Mouse (Mus musculus) CH12.LX (cell line): ENCODE results near the gene Itpr2. TPM values are rescaled to one million over a fixed set of nuclear protein-coding genes. Genes with fewer than 3 reads are reported as not detected.

Experiments used
- DNase-seq: peaks from one replicate; pipeline ENCODE4 v3.0.0-alpha.2; 2013; ENCODE audit errors: extremely low read depth
- H3K27ac ChIP-seq: 2 replicates; pipeline ENCODE4 v1.5.1; 2012; ENCODE audit warnings: low read depth, mild to moderate bottlenecking, control low read depth, moderate library complexity; ENCODE audit not compliant: insufficient read depth
- H3K27me3 ChIP-seq: replicated peaks from 2 replicates; pipeline ENCODE3; 2012; ENCODE audit warnings: inconsistent platforms
- H3K36me3 ChIP-seq, 2 experiments: replicated peaks in 1 of 2; 2 replicates each; pipeline versions ENCODE3 to v1.6.1; 2012; ENCODE audit warnings: inconsistent platforms in 1 of 2, low read length in 1 of 2, mild to moderate bottlenecking in 1 of 2, mixed read lengths in 1 of 2, moderate library complexity in 1 of 2; ENCODE audit not compliant: control insufficient read depth in 1 of 2, insufficient read depth in 1 of 2
- H3K4me1 ChIP-seq, 2 experiments: 2 replicates each; pipeline ENCODE4 v1.6.1; 2012; ENCODE audit warnings: inconsistent platforms in 1 of 2, moderate library complexity in 1 of 2; ENCODE audit not compliant: insufficient read depth in 2 of 2, control insufficient read depth in 1 of 2
- H3K4me2 ChIP-seq: 2 replicates; pipeline ENCODE4 v1.6.1; 2012; ENCODE audit warnings: low read depth, mild to moderate bottlenecking, control low read depth; ENCODE audit not compliant: poor library complexity, insufficient read depth, severe bottlenecking
- H3K4me3 ChIP-seq, 3 experiments: fragments of 150-350 bp in 1 of 3; sonication (generic) in 1 of 3; replicated peaks in 1 of 3; 2 replicates each; pipeline versions ENCODE3 to v1.5.1; 2011 to 2012; ENCODE audit warnings: low read depth in 2 of 3, low read length in 2 of 3, mild to moderate bottlenecking in 2 of 3, moderate library complexity in 2 of 3, control low read depth in 1 of 3, improper control_type of control experiment in 1 of 3, inconsistent platforms in 1 of 3, mixed read lengths in 1 of 3; ENCODE audit not compliant: poor library complexity in 1 of 3
- H3K79me2 ChIP-seq: replicated peaks from 2 replicates; pipeline ENCODE4 v1.6.1; 2012; ENCODE audit warnings: mild to moderate bottlenecking, moderate library complexity; ENCODE audit not compliant: control insufficient read depth, poor library complexity, insufficient read depth, severe bottlenecking; ENCODE audit errors: extremely low read depth
- H3K9ac ChIP-seq: 2 replicates; pipeline ENCODE4 v1.6.1; 2012; ENCODE audit warnings: low read depth, mild to moderate bottlenecking, control low read depth, moderate library complexity; ENCODE audit not compliant: insufficient read depth
- H3K9me3 ChIP-seq: replicated peaks from 2 replicates; pipeline ENCODE3; 2012; ENCODE audit warnings: low read length, inconsistent platforms, mixed read lengths
- CTCF ChIP-seq, 2 experiments: IDR thresholded peaks in 1 of 2; conservative IDR thresholded peaks in 1 of 2; 2 replicates each; pipeline ENCODE4 v1.5.1; 2011 to 2012; ENCODE audit warnings: low read depth in 2 of 2, low read length in 2 of 2, improper control_type of control experiment in 1 of 2, inconsistent platforms in 1 of 2, mild to moderate bottlenecking in 1 of 2, moderate library complexity in 1 of 2
- E2F4 ChIP-seq: IDR thresholded peaks from 2 replicates; pipeline ENCODE4 v1.6.1; 2011; ENCODE audit warnings: low read depth, low read length, improper control_type of control experiment; ENCODE audit not compliant: insufficient replicate concordance
- IRF4 ChIP-seq: IDR thresholded peaks from 2 replicates; pipeline ENCODE4 v1.6.1; 2014; ENCODE audit warnings: low read depth, mild to moderate bottlenecking, inconsistent platforms, low read length, improper control_type of control experiment
- JUN ChIP-seq: IDR thresholded peaks from 2 replicates; pipeline ENCODE4 v1.6.1; 2011; ENCODE audit warnings: low read depth, mild to moderate bottlenecking, low read length, improper control_type of control experiment, moderate library complexity; ENCODE audit not compliant: insufficient read depth
- KAT2A ChIP-seq: IDR thresholded peaks from 2 replicates; pipeline ENCODE4 v1.6.1; 2012; ENCODE audit warnings: low read length, improper control_type of control experiment, inconsistent platforms; ENCODE audit not compliant: insufficient replicate concordance
- MAX ChIP-seq: IDR thresholded peaks from 2 replicates; pipeline ENCODE4 v1.6.1; 2011; ENCODE audit warnings: low read length, improper control_type of control experiment
- NELFE ChIP-seq: IDR thresholded peaks from 2 replicates; pipeline ENCODE4 v1.6.1; 2011; ENCODE audit warnings: low read depth, low read length, improper control_type of control experiment
- NRF1 ChIP-seq: IDR thresholded peaks from 2 replicates; pipeline ENCODE4 v1.6.1; 2014; ENCODE audit warnings: low read depth, mild to moderate bottlenecking, inconsistent platforms, low read length, improper control_type of control experiment, moderate library complexity
- POLR2A ChIP-seq: IDR thresholded peaks from 2 replicates; pipeline ENCODE4 v1.6.1; 2011; ENCODE audit warnings: low read depth, mild to moderate bottlenecking, improper control_type of control experiment, low read length
- RAD21 ChIP-seq: IDR thresholded peaks from 2 replicates; pipeline ENCODE4 v1.6.1; 2011; ENCODE audit warnings: low read depth, mild to moderate bottlenecking, low read length, improper control_type of control experiment, moderate library complexity
- RCOR1 ChIP-seq: conservative IDR thresholded peaks from 2 replicates; pipeline ENCODE4 v1.6.1; 2012; ENCODE audit warnings: low read depth, mild to moderate bottlenecking, inconsistent platforms, low read length, improper control_type of control experiment
- TBP ChIP-seq: conservative IDR thresholded peaks from 2 replicates; pipeline ENCODE4 v1.6.1; 2011; ENCODE audit warnings: low read depth, low read length, improper control_type of control experiment
- TCF12 ChIP-seq: IDR thresholded peaks from 2 replicates; pipeline ENCODE4 v1.6.1; 2014; ENCODE audit warnings: low read depth, mild to moderate bottlenecking, inconsistent platforms, low read length, improper control_type of control experiment
- USF1 ChIP-seq: IDR thresholded peaks from 2 replicates; pipeline ENCODE4 v1.6.1; 2014; ENCODE audit warnings: low read depth, mild to moderate bottlenecking, inconsistent platforms, low read length, improper control_type of control experiment
- dilution Hi-C: fragments of 300-500 bp; cut with MboI; formaldehyde crosslinking; loops from 2 replicates; pipeline ENCODE4 v1.14.3; 2020; ENCODE audit warnings: low sequenced_read_pairs; ENCODE audit not compliant: extremely low pct_unique_long_range_greater_than_20kb, extremely low pct_ligation_motif_present
- in situ Hi-C: fragments of 300-500 bp; cut with MboI; formaldehyde crosslinking; loops from 3 replicates; pipeline ENCODE4 v1.14.3; 2019; ENCODE audit warnings: low sequenced_read_pairs, low pct_ligation_motif_present, low pct_unique_long_range_greater_than_20kb, mixed read lengths
- polyA plus RNA-seq: library from polyadenylated mRNA; unstranded; fragments of >175 nt; gene quantifications from 2 replicates; pipeline ENCODE4 v1.2.1, GENCODE M21; 2012; ENCODE audit warnings: low read depth; ENCODE audit not compliant: insufficient read length
- total RNA-seq, 2 experiments: library from RNA; depleted of rRNA; stranded (reverse); fragments of 300-350 nt in 1 of 2; fragments of >200 nt in 1 of 2; gene quantifications; 2 replicates each; pipeline ENCODE4 v1.2.3; 2012 to 2014

Gene Itpr2
- total and polyA plus RNA-seq, 3 experiments = 3.5 to 8.9 (median 4.4) TPM

DNA sequence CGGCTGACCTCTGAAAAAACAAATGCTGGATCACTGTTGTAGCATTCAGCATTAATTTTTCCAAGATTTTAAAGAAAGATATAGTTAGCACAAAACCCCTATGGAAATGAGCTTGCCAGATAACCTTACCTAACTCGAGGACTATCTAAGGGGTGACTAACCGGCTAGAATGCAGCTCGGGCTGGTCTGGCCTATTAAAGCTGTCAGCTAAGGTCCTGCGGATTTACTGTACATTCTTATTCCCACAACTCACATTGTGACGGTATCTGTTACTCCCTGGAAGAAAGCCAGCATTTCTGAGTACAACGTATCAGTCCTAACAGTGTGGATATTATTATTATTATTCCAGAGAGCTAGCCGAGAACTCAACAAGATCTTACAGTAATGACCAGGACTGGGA, 368.1 kb downstream of the Itpr2 start:
- Histone ChIP-seq H3K27ac (no peak overlapping the region), H3K9me3 (no peaks in the 10 kb centered on the region), H3K4me2 (no peak overlapping the region), H3K79me2 (no peaks in the 10 kb centered on the region), H3K4me1 (peaks cover 0 to 10% of the 10 kb centered on the region in 2 experiments; a peak in 2 of 4 replicates), H3K36me3 (peaks cover 0 to 3% of the 10 kb centered on the region in 2 experiments), H3K9ac (no peak overlapping the region), H3K27me3 (no peaks in the 10 kb centered on the region), H3K4me3 (no peak overlapping the region)
- DNase-seq = no peak
- dilution Hi-C loops (no loop called here), in situ Hi-C loops (no loop called here)
- no peak for TF ChIP-seq NRF1
- TF ChIP-seq RCOR1 = no peak
- no peak for TF ChIP-seq NELFE
- TF ChIP-seq CTCF (conservative IDR thresholded peaks at IDR 0.05 in 1 of 2, IDR thresholded peaks at IDR 0.05 in 1 of 2; ENCODE audit: low read depth in 2 of 2, low read length in 2 of 2) = no peak
- TF ChIP-seq JUN = no peak
- no peak for TF ChIP-seq TCF12

DNA sequence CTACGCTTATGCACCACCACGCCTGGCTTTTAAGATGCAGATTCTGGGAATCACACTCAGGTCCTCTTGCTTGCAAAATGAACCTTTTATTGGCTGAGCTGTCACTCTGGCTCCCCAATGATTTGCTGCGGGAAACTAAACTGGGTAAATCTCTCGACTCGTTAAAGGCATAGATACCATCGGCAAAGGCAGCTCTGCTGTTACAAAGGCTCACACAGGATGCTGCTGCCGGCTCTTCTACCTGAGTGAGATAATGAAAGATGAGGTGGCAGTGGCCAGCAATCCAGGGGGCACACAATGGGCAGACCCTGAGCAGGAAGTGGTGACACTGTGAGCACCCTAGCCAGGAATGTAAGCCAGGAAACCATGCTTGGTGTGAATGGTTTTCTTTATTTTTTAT, 373.0 kb downstream of the Itpr2 start:
- dilution Hi-C loops = no loop called here
- TF ChIP-seq RAD21 (no peak), IRF4 (no peak), USF1 (no peak), RCOR1 (no peak)
- Histone ChIP-seq H3K36me3 (peaks cover 0 to 6% of the 10 kb centered on the region in 2 experiments), H3K4me1 (peaks cover 0 to 5% of the 10 kb centered on the region in 2 experiments; a peak in 2 of 4 replicates), H3K9ac (no peak overlapping the region), H3K4me3 (no peak overlapping the region), H3K27ac (no peak overlapping the region), H3K79me2 (no peaks in the 10 kb centered on the region), H3K4me2 (no peak overlapping the region), H3K27me3 (no peaks in the 10 kb centered on the region), H3K9me3 (peaks cover 4% of the 10 kb centered on the region)
- no peak for DNase-seq
- in situ Hi-C loops = no loop called here

- Histone ChIP-seq H3K27ac (no peak overlapping the region), H3K4me2 (no peak overlapping the region), H3K36me3 (peaks cover 0 to 6% of the 10 kb centered on the region in 2 experiments), H3K27me3 (no peaks in the 10 kb centered on the region), H3K4me3 (no peak overlapping the region), H3K79me2 (no peaks in the 10 kb centered on the region), H3K4me1 (no peaks in the 10 kb centered on the region), H3K9me3 (peaks cover 4% of the 10 kb centered on the region), H3K9ac (no peak overlapping the region)
- no peak for TF ChIP-seq MAX
- no peak for TF ChIP-seq POLR2A
- no peak for TF ChIP-seq KAT2A
- no peak for TF ChIP-seq TBP
- TF ChIP-seq E2F4 = no peak
- no peak for TF ChIP-seq RCOR1
- no peak for TF ChIP-seq TCF12
- no peak for TF ChIP-seq IRF4
- dilution Hi-C loops (no loop called here), in situ Hi-C loops (no loop called here)
- no peak for DNase-seq
These were observed 375.0 kb downstream of the Itpr2 start for GRCm38 (mm10) chr6:146126823-146127681.
